Comparison of ENCODE assay signal across 29 mouse cellular contexts in the genomic region with DNA sequence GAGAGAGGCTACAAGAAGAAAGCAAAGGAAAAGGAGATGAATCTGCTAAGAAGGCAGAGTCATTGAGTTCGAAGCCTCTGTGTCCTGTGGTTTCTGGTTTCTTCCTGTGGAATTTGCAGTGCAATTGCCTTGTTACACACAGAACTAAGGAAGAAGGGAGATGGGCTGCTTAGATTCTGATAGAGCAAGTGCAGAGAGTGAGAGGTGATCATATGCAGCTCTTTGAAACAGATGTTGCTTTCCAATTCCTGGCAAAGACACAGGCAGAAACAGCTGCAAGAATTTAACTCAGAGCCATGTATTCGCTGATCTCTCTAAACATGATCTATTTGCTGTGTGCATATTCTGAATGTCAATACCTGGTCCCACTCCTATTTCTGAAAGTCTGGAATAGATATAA.
DNase-seq lines count a peak whose midpoint lies in the region; ATAC-seq lines count a peak whose summit lies in the region.
"Had no signal": no experiment of that assay in that cellular context is flagged by ENCODE, and none has a peak within 500 bp of the region (broad histone marks: within the 10 kb centered on the region; RNA-seq: fewer than 3 reads in every experiment).

No protein-coding gene starts in this region.

- no peaks in the 10 kb centered on the region for H3K36me3 ChIP-seq in forebrain, embryonic 14.5 days (ENCODE audit: control insufficient read depth, insufficient read depth, low read length)
- H3K36me3 ChIP-seq in forebrain, embryonic 10.5 days (replicated peaks): no peaks in the 10 kb centered on the region
- no peaks in the 10 kb centered on the region for H3K36me3 ChIP-seq in midbrain, embryonic 14.5 days (ENCODE audit: control insufficient read depth, insufficient read depth, low read length)
- no peaks in the 10 kb centered on the region for H3K36me3 ChIP-seq in midbrain, embryonic 15.5 days (replicated peaks)
- no peaks in the 10 kb centered on the region for H3K36me3 ChIP-seq in limb, embryonic 15.5 days
- H3K36me3 ChIP-seq: embryonic facial prominence, embryonic 13.5 days; forebrain, embryonic 15.5 days; heart, embryonic 13.5 days; hindbrain, embryonic 10.5 days; intestine, embryonic 15.5 days; limb, embryonic 12.5 days; liver, embryonic 13.5 days; stomach, embryonic 15.5 days had no signal

- DNase-seq in forebrain, embryonic 14.5 days (ENCODE audit: low spot score): peak; percentile 13
- no peak for DNase-seq in forebrain, embryonic 10.5 days (ENCODE audit: extremely low spot score, low spot score)
- peak; percentile 8 for DNase-seq in midbrain, embryonic 14.5 days
- DNase-seq in brain, adult 2 months (ENCODE audit: low read depth, low spot score): peak; percentile 4
- DNase-seq in adrenal gland, postnatal 4 days (ENCODE audit: low spot score in 2 of 2): no peak
- DNase-seq: adrenal gland, postnatal 25 days; cerebellum, adult 8-10 months; cerebellum, postnatal 36 days; gastrocnemius, postnatal 10 days; heart, postnatal 14 days; kidney, adult 2 months; layer of hippocampus, postnatal 36 days; liver, embryonic 13.5 days; lung, adult 18-20 months; lung, postnatal 10 days; right cerebral cortex, postnatal 25 days had no signal

- 85% methylated on average over 2 of the region's 2 CpGs for WGBS in forebrain, embryonic 14.5 days
- WGBS in forebrain, embryonic 10.5 days: 86% methylated on average over 2 of the region's 2 CpGs
- WGBS in midbrain, embryonic 14.5 days: 73% methylated on average over 2 of the region's 2 CpGs
- whole genome bisulfite sequencing in midbrain, embryonic 15.5 days: 73% methylated on average over 2 of the region's 2 CpGs
- 38% methylated on average over 2 of the region's 2 CpGs for WGBS in limb, embryonic 15.5 days

- H3K27me3 ChIP-seq in forebrain, embryonic 14.5 days (replicated peaks; ENCODE audit: control insufficient read depth, insufficient read depth, low read length): no peaks in the 10 kb centered on the region
- no peaks in the 10 kb centered on the region for H3K27me3 ChIP-seq in forebrain, embryonic 10.5 days (ENCODE audit: poor library complexity, severe bottlenecking)
- H3K27me3 ChIP-seq in midbrain, embryonic 14.5 days (ENCODE audit: control insufficient read depth, insufficient read depth, low read length): no peaks in the 10 kb centered on the region
- H3K27me3 ChIP-seq in midbrain, embryonic 15.5 days (replicated peaks): no peaks in the 10 kb centered on the region
- H3K27me3 ChIP-seq in limb, embryonic 15.5 days: no peaks in the 10 kb centered on the region
- H3K27me3 ChIP-seq: embryonic facial prominence, embryonic 13.5 days; forebrain, embryonic 15.5 days; heart, embryonic 13.5 days; intestine, embryonic 15.5 days; limb, embryonic 12.5 days; liver, embryonic 13.5 days; stomach, embryonic 15.5 days had no signal

- no peak overlapping the region for H3K4me2 ChIP-seq in forebrain, embryonic 14.5 days (ENCODE audit: low read length)
- H3K4me2 ChIP-seq in midbrain, embryonic 14.5 days (ENCODE audit: low read length): no peak overlapping the region
- H3K4me2 ChIP-seq in midbrain, embryonic 15.5 days: no peak overlapping the region
- no peak overlapping the region for H3K4me2 ChIP-seq in limb, embryonic 15.5 days
- H3K4me2 ChIP-seq: embryonic facial prominence, embryonic 13.5 days; forebrain, embryonic 15.5 days; heart, embryonic 13.5 days; intestine, embryonic 15.5 days; limb, embryonic 12.5 days; liver, embryonic 13.5 days; stomach, embryonic 15.5 days had no signal

- no peaks in the 10 kb centered on the region for H3K4me1 ChIP-seq in forebrain, embryonic 14.5 days (ENCODE audit: control insufficient read depth, insufficient read depth, low read length)
- no peaks in the 10 kb centered on the region for H3K4me1 ChIP-seq in forebrain, embryonic 10.5 days
- no peaks in the 10 kb centered on the region for H3K4me1 ChIP-seq in midbrain, embryonic 14.5 days (ENCODE audit: control insufficient read depth, insufficient read depth, low read length)
- H3K4me1 ChIP-seq in midbrain, embryonic 15.5 days: no peaks in the 10 kb centered on the region
- no peaks in the 10 kb centered on the region for H3K4me1 ChIP-seq in limb, embryonic 15.5 days
- H3K4me1 ChIP-seq: forebrain, embryonic 15.5 days; heart, embryonic 13.5 days; hindbrain, embryonic 10.5 days; intestine, embryonic 15.5 days; limb, embryonic 12.5 days; liver, embryonic 13.5 days; stomach, embryonic 15.5 days had no signal

- H3K9ac ChIP-seq in forebrain, embryonic 14.5 days (ENCODE audit: low read length): no peak overlapping the region
- H3K9ac ChIP-seq in midbrain, embryonic 14.5 days (replicated peaks; ENCODE audit: low read length): no peak overlapping the region
- no peak overlapping the region for H3K9ac ChIP-seq in midbrain, embryonic 15.5 days
- no peak overlapping the region for H3K9ac ChIP-seq in limb, embryonic 15.5 days
- H3K9ac ChIP-seq: embryonic facial prominence, embryonic 13.5 days; forebrain, embryonic 15.5 days; heart, embryonic 13.5 days; intestine, embryonic 15.5 days; limb, embryonic 12.5 days; liver, embryonic 13.5 days; stomach, embryonic 15.5 days had no signal

- no peak overlapping the region for H3K27ac ChIP-seq in forebrain, embryonic 14.5 days (ENCODE audit: low read depth, low read length)
- H3K27ac ChIP-seq in forebrain, embryonic 10.5 days: no peak overlapping the region
- no peak overlapping the region for H3K27ac ChIP-seq in midbrain, embryonic 14.5 days (replicated peaks; ENCODE audit: low read depth, low read length)
- H3K27ac ChIP-seq in midbrain, embryonic 15.5 days: no peak overlapping the region
- no peak overlapping the region for H3K27ac ChIP-seq in limb, embryonic 15.5 days
- H3K27ac ChIP-seq: embryonic facial prominence, embryonic 13.5 days; forebrain, embryonic 15.5 days; heart, embryonic 13.5 days; hindbrain, embryonic 10.5 days; intestine, embryonic 15.5 days; kidney, postnatal 0 days; limb, embryonic 12.5 days; liver, embryonic 13.5 days; stomach, embryonic 15.5 days had no signal

- ATAC-seq in forebrain, embryonic 14.5 days: no peak
- no peak for ATAC-seq in midbrain, embryonic 14.5 days (ENCODE audit: low FRiP score, low TSS enrichment)
- ATAC-seq in midbrain, embryonic 15.5 days (replicated peaks): no peak
- 0 out of 2 replicates have a peak, but pooled peaks have one; percentile 58 for ATAC-seq in limb, embryonic 15.5 days (ENCODE audit: insufficient number of reproducible peaks, low FRiP score, low TSS enrichment, low read depth)
- ATAC-seq: CD4-positive, CD25-positive, alpha-beta regulatory T cell, adult 4 months; forebrain, embryonic 15.5 days; hindbrain, embryonic 16.5 days; intestine, embryonic 15.5 days had no signal

- no peaks in the 10 kb centered on the region for H3K9me3 ChIP-seq in forebrain, embryonic 14.5 days (replicated peaks; ENCODE audit: control insufficient read depth, low read length)
- H3K9me3 ChIP-seq in forebrain, embryonic 10.5 days: no peaks in the 10 kb centered on the region
- H3K9me3 ChIP-seq in midbrain, embryonic 14.5 days (ENCODE audit: control insufficient read depth, low read length): no peaks in the 10 kb centered on the region
- no peaks in the 10 kb centered on the region for H3K9me3 ChIP-seq in midbrain, embryonic 15.5 days
- no peaks in the 10 kb centered on the region for H3K9me3 ChIP-seq in limb, embryonic 15.5 days
- H3K9me3 ChIP-seq: embryonic facial prominence, embryonic 13.5 days; forebrain, embryonic 15.5 days; heart, embryonic 13.5 days; hindbrain, embryonic 10.5 days; intestine, embryonic 15.5 days; limb, embryonic 12.5 days; liver, embryonic 13.5 days; stomach, embryonic 15.5 days had no signal

- no peak overlapping the region for H3K4me3 ChIP-seq in forebrain, embryonic 14.5 days (ENCODE audit: low read depth, low read length)
- H3K4me3 ChIP-seq in forebrain, embryonic 10.5 days: no peak overlapping the region
- no peak overlapping the region for H3K4me3 ChIP-seq in midbrain, embryonic 14.5 days (replicated peaks; ENCODE audit: low read depth, low read length)
- no peak overlapping the region for H3K4me3 ChIP-seq in midbrain, embryonic 15.5 days
- H3K4me3 ChIP-seq in limb, embryonic 15.5 days: no peak overlapping the region
- H3K4me3 ChIP-seq: embryonic facial prominence, embryonic 13.5 days; erythroblast, embryonic 14.5 days; forebrain, embryonic 15.5 days; heart, embryonic 13.5 days; hindbrain, embryonic 10.5 days; intestine, embryonic 15.5 days; limb, embryonic 12.5 days; liver, embryonic 13.5 days; stomach, embryonic 15.5 days had no signal

Comparison
In these comparisons a context has a peak if more than half of its experiments do, and no peak if none do; other contexts are left out.
1. DNase-seq: peak in forebrain, embryonic 14.5 days (single experiment), midbrain, embryonic 14.5 days (single experiment) and brain, adult 2 months (single experiment); none in forebrain, embryonic 10.5 days (single experiment) and adrenal gland, postnatal 4 days (0 of 2).